Comparison of ENCODE assay signal across 8 mouse cellular contexts in genomic region chr2:32258887-32259533, GRCm38 (mm10). TPM values are rescaled to one million over a fixed set of nuclear protein-coding genes. Genes with fewer than 3 reads are reported as not detected.
DNase-seq lines count a peak whose midpoint lies in the region; ATAC-seq and TF ChIP-seq lines count a peak whose summit lies in the region.

No protein-coding gene starts in this region.

- 44% methylated on average over 6 of the region's 6 CpGs for WGBS in heart, embryonic 14.5 days
- WGBS in embryonic facial prominence, embryonic 12.5 days: 50% methylated on average over 6 of the region's 6 CpGs
- WGBS in kidney, adult 2 months: 30% methylated on average over 6 of the region's 6 CpGs
- 51% methylated on average over 6 of the region's 6 CpGs for WGBS in midbrain, embryonic 15.5 days

- peaks cover 38% of the 10 kb centered on the region for H3K36me3 ChIP-seq in heart, embryonic 14.5 days (ENCODE audit: control insufficient read depth, insufficient read depth, low read length)
- peaks cover 35% of the 10 kb centered on the region for H3K36me3 ChIP-seq in embryonic facial prominence, embryonic 12.5 days
- 0 out of 2 replicates have a peak, but pooled peaks cover 4% of the 10 kb centered on the region for H3K36me3 ChIP-seq in kidney, adult 2 months (ENCODE audit: control insufficient read depth, insufficient read depth, low read length)
- peaks cover 21% of the 10 kb centered on the region; the same call in 1 of the 2 replicates for H3K36me3 ChIP-seq in midbrain, embryonic 15.5 days (replicated peaks)

- TF ChIP-seq POLR2A in kidney, adult 2 months (IDR thresholded peaks at IDR 0.05; ENCODE audit: low read depth, low read length): no peak

- H3K4me3 ChIP-seq in heart, embryonic 14.5 days (ENCODE audit: control insufficient read depth in 1 of 2, insufficient read depth in 1 of 2, low read depth in 1 of 2, low read length in 2 of 2): peak overlapping the region; percentile 58 to 75
- H3K4me3 ChIP-seq in embryonic facial prominence, embryonic 12.5 days: peak overlapping the region; percentile 78
- H3K4me3 ChIP-seq in kidney, adult 2 months (ENCODE audit: insufficient read depth, low read depth, low read length): peak overlapping the region; percentile 67
- H3K4me3 ChIP-seq in midbrain, embryonic 15.5 days: peak overlapping the region; percentile 70

- peak overlapping the region; percentile 74 for H3K4me2 ChIP-seq in heart, embryonic 14.5 days (ENCODE audit: low read length)
- H3K4me2 ChIP-seq in embryonic facial prominence, embryonic 12.5 days (replicated peaks): peak overlapping the region; percentile 58
- peak overlapping the region; percentile 71 for H3K4me2 ChIP-seq in midbrain, embryonic 15.5 days

- no peak for ATAC-seq in heart, embryonic 14.5 days (ENCODE audit: insufficient number of reproducible peaks, insufficient read depth, low FRiP score, low read depth)
- no peak for ATAC-seq in embryonic facial prominence, embryonic 12.5 days (ENCODE audit: insufficient number of reproducible peaks, insufficient read depth, low FRiP score, low TSS enrichment)
- ATAC-seq in midbrain, embryonic 15.5 days (replicated peaks): no peak
- ATAC-seq in granulocyte monocyte progenitor cell, adult 5-6 weeks (replicated peaks; ENCODE audit: poor library complexity, severe bottlenecking): no peak

- no peaks in the 10 kb centered on the region for H3K9me3 ChIP-seq in heart, embryonic 14.5 days (ENCODE audit: control insufficient read depth, low read length)
- no peaks in the 10 kb centered on the region for H3K9me3 ChIP-seq in embryonic facial prominence, embryonic 12.5 days
- no peaks in the 10 kb centered on the region for H3K9me3 ChIP-seq in midbrain, embryonic 15.5 days

- no peak overlapping the region for H3K27ac ChIP-seq in heart, embryonic 14.5 days (replicated peaks in 1 of 2; ENCODE audit: control insufficient read depth in 1 of 2, insufficient read depth in 1 of 2, low read depth in 2 of 2, low read length in 2 of 2)
- no peak overlapping the region for H3K27ac ChIP-seq in embryonic facial prominence, embryonic 12.5 days
- peak overlapping the region; percentile 80 for H3K27ac ChIP-seq in kidney, adult 2 months (ENCODE audit: insufficient read depth, low read depth, low read length)
- H3K27ac ChIP-seq in midbrain, embryonic 15.5 days: no peak overlapping the region

- no peak for DNase-seq in heart, adult 18-20 months
- peak; percentile 87 for DNase-seq in kidney, adult 2 months
- no peak for DNase-seq in retina, postnatal 1 day
- no peak for DNase-seq in thymus, postnatal 0 days (ENCODE audit: low spot score)

- no peak for TF ChIP-seq CTCF in kidney, adult 2 months (conservative IDR thresholded peaks at IDR 0.05; ENCODE audit: insufficient read depth, insufficient read length, low read depth, low read length)

- H3K4me1 ChIP-seq in heart, embryonic 14.5 days (ENCODE audit: control insufficient read depth in 2 of 2, insufficient read depth in 2 of 2, low read length in 2 of 2): peaks cover 0 to 10% of the 10 kb centered on the region in 2 experiments; a peak in 3 of 4 replicates
- peaks cover 7% of the 10 kb centered on the region for H3K4me1 ChIP-seq in embryonic facial prominence, embryonic 12.5 days
- peaks cover 3% of the 10 kb centered on the region; the same call in 1 of the 2 replicates for H3K4me1 ChIP-seq in kidney, adult 2 months (ENCODE audit: control insufficient read depth, insufficient read depth, low read length)
- peaks cover 16% of the 10 kb centered on the region for H3K4me1 ChIP-seq in midbrain, embryonic 15.5 days

- H3K9ac ChIP-seq in heart, embryonic 14.5 days (ENCODE audit: low read length): peak overlapping the region; percentile 79
- H3K9ac ChIP-seq in embryonic facial prominence, embryonic 12.5 days: peak overlapping the region; percentile 82
- H3K9ac ChIP-seq in midbrain, embryonic 15.5 days: peak overlapping the region; percentile 71

- no peaks in the 10 kb centered on the region for H3K27me3 ChIP-seq in heart, embryonic 14.5 days (ENCODE audit: control insufficient read depth, insufficient read depth, low read length)
- no peaks in the 10 kb centered on the region for H3K27me3 ChIP-seq in embryonic facial prominence, embryonic 12.5 days
- H3K27me3 ChIP-seq in kidney, adult 2 months (replicated peaks; ENCODE audit: control insufficient read depth, insufficient read depth, low read length): no peaks in the 10 kb centered on the region
- no peaks in the 10 kb centered on the region for H3K27me3 ChIP-seq in midbrain, embryonic 15.5 days (replicated peaks)

RNA-seq across cellular contexts. Expression of gene Uck1, which starts 0.9 kb away (rescaled TPM):
- 37.0 and 43.4 TPM in 2 replicates for polyA plus RNA-seq in heart, embryonic 14.5 days (2014; fragmentation: Nextera tagmentation; extraction: Ambion mirVana)
- total RNA-seq in heart, adult 18-20 months (2021): 10 to 100 TPM; 20.3 to 26.7 TPM
- 69.9 and 81.5 TPM in 2 replicates for polyA plus RNA-seq in embryonic facial prominence, embryonic 12.5 days (2016; fragmentation: Nextera tagmentation; extraction: Ambion mirVana)
- 134 and 147 TPM in 2 replicates for polyA plus RNA-seq in kidney, adult 2 months (2012; rRNA removed)
- polyA plus RNA-seq in midbrain, embryonic 15.5 days (2015; fragmentation: Nextera tagmentation; extraction: Ambion mirVana): 112 and 117 TPM in 2 replicates
- polyA plus RNA-seq in thymus, postnatal 0 days (2015; fragmentation: Nextera tagmentation; extraction: Ambion mirVana): 66.9 and 72.4 TPM in 2 replicates
- total RNA-seq in granulocyte monocyte progenitor cell, adult 5-6 weeks (2014; fragmentation: Nextera tagmentation): 37.7 and 43.5 TPM in 2 replicates
- total RNA-seq in granulocyte monocyte progenitor cell, adult 5-6 weeks (2017): 28.8 and 33.7 TPM in 2 replicates

RNA-seq across cellular contexts. Expression of gene Pomt1, which starts 22.6 kb away (rescaled TPM):
- polyA plus RNA-seq in heart, embryonic 14.5 days (2014; fragmentation: Nextera tagmentation; extraction: Ambion mirVana): 15.9 and 17.3 TPM in 2 replicates
- 10 to 100 TPM; 13.7 to 17.8 TPM for total RNA-seq in heart, adult 18-20 months (2021)
- 30.2 and 32.1 TPM in 2 replicates for polyA plus RNA-seq in embryonic facial prominence, embryonic 12.5 days (2016; fragmentation: Nextera tagmentation; extraction: Ambion mirVana)
- polyA plus RNA-seq in kidney, adult 2 months (2012; rRNA removed): 30.2 and 37.2 TPM in 2 replicates
- polyA plus RNA-seq in midbrain, embryonic 15.5 days (2015; fragmentation: Nextera tagmentation; extraction: Ambion mirVana): 32.8 and 37.7 TPM in 2 replicates
- polyA plus RNA-seq in thymus, postnatal 0 days (2015; fragmentation: Nextera tagmentation; extraction: Ambion mirVana): 13.2 and 15.6 TPM in 2 replicates
- total RNA-seq in granulocyte monocyte progenitor cell, adult 5-6 weeks (2014; fragmentation: Nextera tagmentation): 17.8 and 30.8 TPM in 2 replicates
- total RNA-seq in granulocyte monocyte progenitor cell, adult 5-6 weeks (2017): 40.3 and 51.3 TPM in 2 replicates

RNA-seq across cellular contexts. Expression of gene Golga2, which starts 28.2 kb away (rescaled TPM):
- 19.3 and 22.6 TPM in 2 replicates for polyA plus RNA-seq in heart, embryonic 14.5 days (2014; fragmentation: Nextera tagmentation; extraction: Ambion mirVana)
- total RNA-seq in heart, adult 18-20 months (2021): 10 to 100 TPM; 67.6 to 75.5 TPM
- 27.4 and 29.7 TPM in 2 replicates for polyA plus RNA-seq in embryonic facial prominence, embryonic 12.5 days (2016; fragmentation: Nextera tagmentation; extraction: Ambion mirVana)
- 30.8 and 31.2 TPM in 2 replicates for polyA plus RNA-seq in kidney, adult 2 months (2012; rRNA removed)
- 34.1 and 35.6 TPM in 2 replicates for polyA plus RNA-seq in midbrain, embryonic 15.5 days (2015; fragmentation: Nextera tagmentation; extraction: Ambion mirVana)
- polyA plus RNA-seq in thymus, postnatal 0 days (2015; fragmentation: Nextera tagmentation; extraction: Ambion mirVana): 11.6 and 15.4 TPM in 2 replicates
- 32.2 and 38.0 TPM in 2 replicates for total RNA-seq in granulocyte monocyte progenitor cell, adult 5-6 weeks (2014; fragmentation: Nextera tagmentation)
- total RNA-seq in granulocyte monocyte progenitor cell, adult 5-6 weeks (2017): 49.7 and 50.9 TPM in 2 replicates

RNA-seq across cellular contexts. Expression of gene Swi5, which starts 28.9 kb away (rescaled TPM):
- 129 and 131 TPM in 2 replicates for polyA plus RNA-seq in heart, embryonic 14.5 days (2014; fragmentation: Nextera tagmentation; extraction: Ambion mirVana)
- total RNA-seq in heart, adult 18-20 months (2021): 100 to 1,000 TPM; 214 to 232 TPM
- 413 TPM in 2 replicates for polyA plus RNA-seq in embryonic facial prominence, embryonic 12.5 days (2016; fragmentation: Nextera tagmentation; extraction: Ambion mirVana)
- 191 and 242 TPM in 2 replicates for polyA plus RNA-seq in kidney, adult 2 months (2012; rRNA removed)
- 404 TPM in 2 replicates for polyA plus RNA-seq in midbrain, embryonic 15.5 days (2015; fragmentation: Nextera tagmentation; extraction: Ambion mirVana)
- polyA plus RNA-seq in thymus, postnatal 0 days (2015; fragmentation: Nextera tagmentation; extraction: Ambion mirVana): 429 and 466 TPM in 2 replicates
- 283 and 409 TPM in 2 replicates for total RNA-seq in granulocyte monocyte progenitor cell, adult 5-6 weeks (2014; fragmentation: Nextera tagmentation)
- 384 and 442 TPM in 2 replicates for total RNA-seq in granulocyte monocyte progenitor cell, adult 5-6 weeks (2017)
